Mouse (Mus musculus) lung, postnatal 36 days (tissue): ENCODE data around the gene Foxj1.

Experiments
- DNase-seq: peaks from one replicate; pipeline ENCODE4 v3.0.0; 2022; ENCODE audit warnings: mixed read lengths

Foxj1 gene

DNA sequence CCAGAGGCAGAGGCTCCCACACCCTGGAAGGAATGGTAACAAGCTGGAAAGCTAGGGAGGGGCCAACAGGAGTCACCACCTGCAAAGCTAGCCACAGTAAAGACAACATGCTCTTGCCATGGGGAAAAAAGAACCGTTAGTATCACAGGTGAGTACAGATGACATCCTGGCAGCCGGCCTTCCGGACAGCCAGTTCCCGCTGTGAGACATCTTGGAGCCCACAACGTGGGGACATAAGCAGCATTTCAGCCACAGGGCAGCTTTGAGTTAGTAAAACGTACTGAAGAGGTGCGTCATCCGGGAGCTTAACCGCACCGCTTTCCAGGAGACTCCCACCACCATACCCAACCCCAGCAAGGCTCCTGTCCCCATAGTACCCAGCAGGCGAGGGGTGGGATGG lies 37.0 kb downstream of the Foxj1 start:
- no peak for DNase-seq

DNA sequence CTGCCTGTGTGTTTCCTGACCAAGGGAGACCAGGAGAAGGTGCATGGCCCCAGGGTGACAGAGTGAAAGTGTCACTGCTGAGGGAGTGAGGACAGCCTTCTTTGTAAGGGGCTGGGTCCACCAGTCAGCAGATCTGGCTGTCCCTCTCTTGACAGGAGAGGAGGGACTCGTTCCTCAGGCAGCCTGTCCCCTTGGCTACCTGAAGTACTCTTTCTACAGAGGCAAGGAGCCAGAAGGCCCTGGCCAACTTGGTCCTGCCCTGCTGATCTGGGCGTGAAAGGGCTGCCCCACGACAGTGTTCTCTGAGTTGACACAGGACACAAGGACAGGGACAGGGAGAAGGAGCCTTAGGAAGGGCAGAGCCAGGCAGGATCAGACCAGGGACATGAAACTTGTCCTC lies 38.2 kb downstream of the Foxj1 start:
- DNase-seq: peak; percentile 48

DNA sequence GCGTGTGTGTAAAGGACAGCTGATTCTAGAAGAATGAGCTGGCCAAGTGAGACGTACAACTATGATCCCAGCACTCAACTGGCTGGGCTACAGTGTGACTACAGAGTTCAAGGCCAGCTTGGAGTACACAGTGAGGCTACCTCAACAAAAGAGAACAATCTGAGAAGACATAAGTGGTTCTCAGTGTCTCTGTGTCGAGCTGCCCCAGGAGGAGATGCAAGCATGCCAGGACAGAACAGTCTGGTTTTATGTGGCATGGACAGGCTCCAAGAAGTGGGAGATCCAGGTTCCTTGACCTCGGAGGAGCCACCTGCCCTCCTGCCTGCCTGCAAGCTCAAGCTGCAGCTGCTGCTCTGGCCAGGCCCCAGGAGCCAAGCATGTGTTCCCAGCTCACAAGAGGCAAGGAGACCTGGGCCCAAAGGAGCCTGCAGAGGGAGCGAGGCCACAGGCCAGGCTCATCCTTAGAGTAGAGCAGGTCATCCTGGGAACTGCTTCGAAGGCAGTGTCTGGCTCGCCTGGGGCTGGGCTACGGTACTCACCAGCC lies 38.9 kb downstream of the Foxj1 start:
- DNase-seq: no peak

DNA sequence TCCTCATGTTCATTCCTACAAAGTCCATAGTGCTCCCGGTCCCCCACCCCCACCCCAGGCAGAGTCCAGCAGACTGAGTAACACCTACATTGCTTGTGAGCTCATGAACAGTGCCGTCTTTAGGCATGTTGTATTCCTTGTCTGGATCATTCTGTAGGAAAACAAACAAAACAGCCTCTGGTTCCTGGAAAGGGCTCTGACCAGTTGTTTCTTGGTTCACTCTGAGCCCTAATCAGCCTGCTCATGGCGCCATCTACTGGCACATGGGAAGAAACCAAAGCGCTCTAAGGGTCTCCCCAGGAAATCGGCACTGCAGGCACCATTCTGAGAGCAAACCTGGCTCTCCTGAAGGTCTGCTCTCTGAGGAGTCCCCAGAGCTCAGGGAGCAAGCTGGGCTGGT lies 40.9 kb downstream of the Foxj1 start:
- peak; percentile 74 for DNase-seq

DNA sequence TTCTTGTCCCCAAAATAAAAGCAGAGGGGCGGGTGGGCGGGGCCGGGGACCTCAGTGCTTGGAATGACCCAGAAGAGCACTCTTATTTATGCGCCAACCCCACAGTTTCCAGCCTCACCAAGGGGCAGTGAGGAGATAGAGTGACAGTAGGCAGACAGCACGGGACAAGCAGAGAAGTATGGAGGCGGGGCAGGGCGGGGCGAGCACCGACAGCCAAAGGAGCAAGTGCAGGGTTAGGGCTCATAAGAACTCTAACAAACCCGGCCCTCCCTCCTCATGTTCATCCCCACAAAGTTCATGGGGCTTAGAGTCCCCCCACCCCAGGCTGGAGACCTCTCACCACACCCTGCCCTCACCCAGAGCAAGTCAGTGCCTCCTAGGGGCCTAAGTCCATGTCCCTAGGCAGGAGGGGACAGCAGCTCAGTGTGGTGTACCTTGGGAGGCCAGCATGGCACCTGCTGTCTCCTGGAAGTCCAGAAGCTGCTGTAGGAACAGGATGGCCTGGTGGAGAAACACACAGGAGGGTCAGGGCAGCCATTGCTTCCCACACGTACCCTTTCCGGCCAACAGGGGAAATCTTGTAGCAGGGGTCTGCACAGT lies 41.6 kb downstream of the Foxj1 start:
- DNase-seq: no peak

DNA sequence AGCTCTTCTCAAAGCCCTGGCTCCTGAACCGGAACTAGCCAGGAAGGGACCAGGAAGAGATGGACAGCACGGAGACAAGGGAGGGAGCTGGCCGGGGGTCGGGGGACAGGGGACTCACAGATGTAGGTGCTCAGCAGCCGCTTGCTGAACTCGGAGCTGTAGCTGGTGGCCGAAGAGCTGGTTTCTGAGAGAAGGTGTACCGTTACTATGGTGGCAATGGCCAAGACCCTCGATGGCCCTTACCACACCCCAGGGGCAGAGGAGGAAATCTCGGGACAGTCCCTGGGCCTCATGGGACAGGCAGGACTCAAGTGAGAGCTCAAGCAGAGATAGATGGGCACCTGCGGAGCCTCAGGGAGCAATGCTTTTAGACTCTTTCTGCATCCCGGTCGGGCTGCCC lies 42.8 kb downstream of the Foxj1 start:
- DNase-seq: no peak

DNA sequence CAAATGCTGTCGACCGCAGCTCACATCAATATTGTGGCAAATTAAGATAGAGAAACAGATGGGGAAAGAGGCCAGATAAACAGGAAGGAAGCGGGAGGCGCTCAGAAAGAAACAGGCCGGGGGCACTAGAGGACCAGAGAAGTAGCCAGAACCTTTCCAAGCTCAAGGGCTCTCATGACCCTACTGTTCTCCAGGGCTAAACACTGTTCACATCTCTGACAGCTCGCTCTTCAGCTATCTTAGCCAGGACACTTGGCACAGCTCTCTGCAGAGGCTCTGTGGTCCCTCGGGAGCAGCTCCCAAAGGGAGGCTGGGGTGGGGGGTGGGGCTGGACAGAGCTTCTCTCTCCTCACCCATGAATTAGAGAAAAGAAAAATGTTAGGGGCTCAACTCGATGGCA lies 44.6 kb downstream of the Foxj1 start:
- peak; percentile 3 for DNase-seq

DNA sequence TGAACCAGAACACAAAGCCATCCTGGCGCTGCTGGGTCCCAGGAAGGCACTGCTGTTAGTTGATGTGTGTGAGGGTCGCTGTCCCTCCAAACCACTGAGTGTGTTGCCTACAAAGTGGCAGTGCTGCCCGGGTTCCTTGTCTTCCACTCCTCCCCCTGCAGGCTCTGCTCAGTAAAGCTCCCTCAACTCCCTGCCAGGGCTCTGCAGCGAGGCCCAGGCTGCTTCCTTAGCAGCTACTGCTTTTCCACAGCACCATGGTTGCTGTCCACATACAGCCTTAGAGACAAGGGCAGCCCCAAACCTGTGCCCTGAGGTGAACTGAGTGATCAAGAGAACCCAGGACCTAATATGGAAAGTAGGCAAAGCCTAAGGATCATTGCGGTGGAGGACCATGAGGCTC lies 47.8 kb downstream of the Foxj1 start:
- DNase-seq: no peak

DNA sequence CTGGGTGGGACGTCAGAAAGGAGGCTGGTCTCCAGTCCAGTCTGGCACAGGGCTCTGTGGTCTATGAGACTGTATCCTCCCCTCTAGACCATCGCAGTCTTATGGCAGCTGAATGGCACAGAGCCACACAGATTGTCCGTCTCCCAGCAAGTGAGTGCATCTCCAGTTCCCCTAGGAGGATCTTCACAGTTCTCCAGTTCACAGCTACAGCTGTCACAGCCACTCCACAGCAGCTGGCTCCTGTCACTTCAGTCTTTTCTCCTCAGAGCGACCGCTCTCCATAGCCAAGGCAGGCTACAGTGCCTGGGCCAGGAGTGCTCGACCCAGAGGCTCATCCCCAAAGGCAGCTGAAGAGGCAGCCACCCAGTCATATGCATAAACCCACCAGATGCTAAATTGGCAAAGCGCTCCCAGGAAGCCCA lies 49.4 kb downstream of the Foxj1 start:
- peak; percentile 24 for DNase-seq

DNA sequence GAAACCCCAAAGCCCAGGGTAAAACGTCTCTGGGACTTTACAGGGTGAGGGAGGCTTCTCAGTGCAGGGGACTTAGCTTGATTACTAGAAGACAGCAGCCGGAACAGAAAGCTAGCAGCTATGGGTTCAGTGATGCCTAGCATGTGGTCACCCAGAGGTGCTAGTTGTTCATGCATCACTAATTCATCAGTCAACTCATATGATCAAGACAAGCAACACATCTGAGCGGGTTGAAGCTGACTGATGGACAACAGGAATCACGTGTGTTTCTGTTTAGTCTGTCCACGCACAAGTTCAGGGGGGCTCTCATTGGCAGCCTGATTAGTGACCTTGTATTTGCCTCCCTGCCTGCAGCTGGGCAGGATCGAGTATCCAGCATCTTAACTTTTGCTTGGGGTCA lies 51.2 kb downstream of the Foxj1 start:
- DNase-seq: no peak

DNA sequence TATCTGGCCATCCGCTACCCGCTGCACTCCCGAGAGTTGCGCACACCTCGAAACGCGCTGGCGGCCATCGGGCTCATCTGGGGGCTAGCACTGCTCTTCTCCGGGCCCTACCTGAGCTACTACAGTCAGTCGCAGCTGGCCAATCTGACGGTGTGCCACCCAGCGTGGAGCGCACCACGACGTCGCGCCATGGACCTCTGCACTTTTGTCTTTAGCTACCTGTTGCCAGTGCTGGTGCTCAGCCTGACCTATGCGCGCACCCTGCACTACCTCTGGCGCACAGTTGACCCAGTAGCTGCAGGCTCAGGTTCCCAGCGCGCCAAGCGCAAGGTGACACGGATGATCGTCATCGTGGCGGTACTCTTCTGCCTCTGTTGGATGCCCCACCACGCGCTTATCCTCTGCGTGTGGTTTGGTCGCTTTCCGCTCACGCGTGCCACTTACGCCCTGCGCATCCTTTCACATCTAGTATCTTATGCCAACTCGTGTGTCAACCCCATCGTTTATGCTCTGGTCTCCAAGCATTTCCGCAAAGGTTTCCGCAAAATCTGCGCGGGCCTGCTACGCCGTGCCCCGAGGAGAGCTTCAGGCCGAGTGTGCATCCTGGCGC lies 52.2 kb downstream of the Foxj1 start:
- no peak for DNase-seq

DNA sequence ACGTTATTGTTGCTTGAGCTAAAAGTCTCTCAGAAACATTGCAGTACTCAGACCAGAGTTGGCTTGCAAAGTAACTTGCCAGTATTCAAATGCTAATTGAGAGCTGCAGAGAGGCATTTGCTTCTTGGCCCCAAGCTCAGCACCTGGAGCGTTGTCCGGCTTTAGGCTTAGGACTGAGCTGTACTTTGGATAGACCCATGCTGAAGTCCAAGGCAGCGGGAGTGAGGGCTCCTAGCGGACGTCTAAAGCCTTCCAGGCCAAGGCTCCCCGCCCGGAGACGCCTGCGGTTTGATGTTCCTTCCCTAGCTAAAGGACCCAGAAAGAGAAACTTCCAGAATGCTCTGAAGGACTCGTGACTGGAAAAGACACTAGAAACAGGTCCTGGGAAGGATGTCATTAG lies 53.1 kb downstream of the Foxj1 start:
- no peak for DNase-seq

DNA sequence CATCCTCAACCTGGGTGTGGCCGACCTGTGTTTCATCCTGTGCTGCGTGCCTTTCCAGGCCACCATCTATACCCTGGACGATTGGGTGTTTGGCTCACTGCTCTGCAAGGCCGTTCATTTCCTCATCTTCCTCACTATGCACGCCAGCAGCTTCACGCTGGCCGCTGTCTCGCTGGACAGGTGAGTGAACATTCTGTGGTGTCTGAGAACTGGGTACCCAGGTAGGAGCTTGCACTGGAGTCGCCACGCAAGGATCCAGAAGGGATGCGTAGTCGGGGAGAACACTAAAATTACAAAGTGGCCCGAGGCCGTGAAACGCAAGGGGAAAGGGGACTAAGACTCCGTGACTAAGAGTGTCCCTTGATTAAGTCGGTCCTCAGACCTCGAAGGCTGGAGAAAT lies 53.5 kb downstream of the Foxj1 start:
- no peak for DNase-seq

DNA sequence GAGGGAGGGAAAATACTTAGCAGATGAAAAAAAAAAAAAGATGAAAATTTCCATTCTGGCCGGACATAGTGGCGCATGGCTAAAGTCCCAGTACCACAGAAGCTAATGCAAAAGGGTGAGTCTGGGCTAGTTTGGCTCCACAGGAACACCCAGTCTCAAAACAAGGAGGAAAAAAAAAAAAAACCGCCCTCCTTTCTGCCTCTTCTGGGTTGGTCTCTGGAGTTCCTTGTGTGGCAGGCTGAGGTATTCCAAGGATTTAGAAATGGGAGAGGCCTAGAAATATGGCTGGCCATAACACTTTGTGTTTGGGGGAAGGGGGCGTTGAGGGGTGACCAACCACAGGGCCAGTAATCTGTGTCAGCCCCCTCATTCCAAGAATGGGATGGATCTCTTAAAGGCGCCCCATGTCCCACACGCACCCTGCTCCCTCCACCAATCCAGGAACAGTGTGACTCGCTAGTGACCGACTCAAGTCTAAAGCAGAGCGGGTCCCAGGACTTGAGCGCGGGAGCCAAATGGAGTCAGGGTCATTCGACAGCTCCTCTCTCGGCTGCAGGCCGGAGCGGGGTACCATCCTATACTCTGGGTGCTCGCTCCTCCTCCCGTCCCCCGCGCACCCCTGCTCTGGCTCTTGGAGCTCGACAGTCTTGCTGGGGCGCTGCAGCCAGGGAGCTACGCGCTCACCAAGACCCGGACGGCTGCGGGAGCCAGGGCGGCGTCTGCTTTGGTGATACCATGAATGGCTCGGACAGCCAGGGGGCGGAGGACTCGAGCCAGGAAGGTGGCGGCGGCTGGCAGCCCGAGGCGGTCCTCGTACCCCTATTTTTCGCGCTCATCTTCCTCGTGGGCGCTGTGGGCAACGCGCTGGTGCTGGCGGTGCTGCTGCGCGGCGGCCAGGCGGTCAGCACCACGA lies 54.2 kb downstream of the Foxj1 start, which contains the start of gene Galr2:
TSS of gene Galr2 (plus strand) at position 189 of the 913 bp plus-strand sequence.
- no peak for DNase-seq
